Mouse (Mus musculus) stomach, embryonic 16.5 days (tissue): ENCODE measurements around the gene Shld2. TPM values are rescaled to one million over a fixed set of nuclear protein-coding genes. Genes with fewer than 3 reads are reported as not detected.

Source experiments
- ATAC-seq: fragments of 200-750 bp; cut with Nextera tagmentation; 2 replicates; pipeline ENCODE4 v1.8.0; 2017; ENCODE audit warnings: moderate number of reproducible peaks, moderate TSS enrichment; ENCODE audit not compliant: insufficient read depth, low FRiP score
- H3K27ac ChIP-seq: fragments of 300-500 bp; sonication (generic); 2 replicates; pipeline ENCODE4 v1.5.1; 2014; ENCODE audit warnings: low read length
- H3K27me3 ChIP-seq: fragments of 300-500 bp; sonication (generic); 2 replicates; pipeline ENCODE4 v1.6.1; 2014; ENCODE audit warnings: low read length, control low read depth, mixed read lengths; ENCODE audit not compliant: control insufficient read depth, insufficient read depth
- H3K36me3 ChIP-seq: fragments of 300-500 bp; sonication (generic); 2 replicates; pipeline ENCODE4 v1.6.1; 2014; ENCODE audit warnings: low read length; ENCODE audit not compliant: control insufficient read depth, insufficient read depth
- H3K4me1 ChIP-seq: fragments of 300-500 bp; sonication (generic); 2 replicates; pipeline ENCODE4 v1.6.1; 2014; ENCODE audit warnings: low read length, control low read depth, mixed read lengths; ENCODE audit not compliant: control insufficient read depth, insufficient read depth
- H3K4me2 ChIP-seq: fragments of 300-500 bp; sonication (generic); 2 replicates; pipeline ENCODE4 v1.6.1; 2014; ENCODE audit warnings: low read depth, low read length, mixed read lengths
- H3K4me3 ChIP-seq: fragments of 300-500 bp; sonication (generic); replicated peaks from 2 replicates; pipeline ENCODE4 v1.5.1; 2014; ENCODE audit warnings: mild to moderate bottlenecking, low read length
- H3K9ac ChIP-seq: fragments of 300-500 bp; sonication (generic); 2 replicates; pipeline ENCODE4 v1.6.1; 2014; ENCODE audit warnings: low read length
- H3K9me3 ChIP-seq: fragments of 300-500 bp; sonication (generic); replicated peaks from 2 replicates; pipeline ENCODE4 v1.6.1; 2016; ENCODE audit warnings: low read length, control low read depth; ENCODE audit not compliant: control insufficient read depth
- WGBS: fragments of 180-500 bp; shearing (Covaris S2); extraction: QIAGEN DNeasy Blood & Tissue Kit; methylation state at CpG from one replicate; pipeline ENCODE4 v1.1.7; 2014; 5-methylcytosine and 5-hydroxymethylcytosine counted together
- polyA plus RNA-seq: library from polyadenylated mRNA; unstranded; fragments of >200 nt; fragmentation: Nextera tagmentation; extraction: Ambion mirVana; gene quantifications from 2 replicates; pipeline ENCODE4 v1.2.1, GENCODE M21; 2015

Gene Shld2
- polyA plus RNA-seq, 1 experiment from 2014 or later, result 6.1 TPM

GRCm38 (mm10) chr14:34298871-34299700, 11.2 kb downstream of the Shld2 start:
- H3K36me3 ChIP-seq, result no peaks in the 10 kb centered on the region
- H3K9ac ChIP-seq, result no peak overlapping the region
- no peak overlapping the region for H3K4me3 ChIP-seq
- no peaks in the 10 kb centered on the region for H3K27me3 ChIP-seq
- no peak overlapping the region for H3K27ac ChIP-seq
- H3K4me2 ChIP-seq, result no peak overlapping the region
- 49% methylated on average over 11 of the region's 11 CpGs for WGBS
- peaks cover 12% of the 10 kb centered on the region for H3K4me1 ChIP-seq
- no peak for ATAC-seq
- H3K9me3 ChIP-seq, result no peaks in the 10 kb centered on the region

- H3K36me3 ChIP-seq, result no peaks in the 10 kb centered on the region
- WGBS, result 47% methylated on average over 2 of the region's 2 CpGs
- H3K9ac ChIP-seq, result no peak overlapping the region; the same call in 1 of the 2 replicates
- no peak overlapping the region for H3K27ac ChIP-seq
- no peaks in the 10 kb centered on the region for H3K9me3 ChIP-seq
- no peak overlapping the region for H3K4me3 ChIP-seq
- H3K4me2 ChIP-seq, result no peak overlapping the region
- peaks cover 12% of the 10 kb centered on the region for H3K4me1 ChIP-seq
- no peaks in the 10 kb centered on the region for H3K27me3 ChIP-seq
- no peak for ATAC-seq
Measured at GRCm38 (mm10) chr14:34297634-34298033, 12.7 kb downstream of the Shld2 start.

- Histone ChIP-seq H3K27me3 (no peaks in the 10 kb centered on the region), H3K4me3 (no peak overlapping the region), H3K9me3 (no peaks in the 10 kb centered on the region), H3K36me3 (no peaks in the 10 kb centered on the region), H3K9ac (no peak overlapping the region), H3K27ac (no peak overlapping the region), H3K4me2 (no peak overlapping the region; the same call in 1 of the 2 replicates), H3K4me1 (peaks cover 12% of the 10 kb centered on the region)
- ATAC-seq, result no peak
- 34% methylated on average over 4 of the region's 4 CpGs for WGBS
Measured at GRCm38 (mm10) chr14:34297038-34297437, 13.3 kb downstream of the Shld2 start.

GRCm38 (mm10) chr14:34296350-34296749, 13.9 kb downstream of the Shld2 start:
- ATAC-seq, result no peak
- Histone ChIP-seq H3K9me3 (no peaks in the 10 kb centered on the region), H3K4me3 (no peak overlapping the region), H3K4me2 (no peak overlapping the region), H3K27me3 (no peaks in the 10 kb centered on the region), H3K27ac (no peak overlapping the region), H3K4me1 (peaks cover 12% of the 10 kb centered on the region), H3K9ac (no peak overlapping the region), H3K36me3 (no peaks in the 10 kb centered on the region)
- 78% methylated on average over 7 of the region's 7 CpGs for WGBS

GRCm38 (mm10) chr14:34293641-34294040, 16.7 kb downstream of the Shld2 start:
- no peak overlapping the region for H3K27ac ChIP-seq
- H3K4me2 ChIP-seq, result no peak overlapping the region
- ATAC-seq, result no peak
- no peak overlapping the region for H3K9ac ChIP-seq
- H3K4me1 ChIP-seq, result peaks cover 7% of the 10 kb centered on the region; the same call in 1 of the 2 replicates
- H3K27me3 ChIP-seq, result no peaks in the 10 kb centered on the region
- no peaks in the 10 kb centered on the region for H3K9me3 ChIP-seq
- H3K4me3 ChIP-seq, result no peak overlapping the region
- WGBS, result 83% methylated on average over 3 of the region's 3 CpGs
- H3K36me3 ChIP-seq, result no peaks in the 10 kb centered on the region

- no peak overlapping the region for H3K27ac ChIP-seq
- no peak overlapping the region for H3K9ac ChIP-seq
- H3K36me3 ChIP-seq, result no peaks in the 10 kb centered on the region
- H3K9me3 ChIP-seq, result no peaks in the 10 kb centered on the region
- no peak overlapping the region for H3K4me2 ChIP-seq
- WGBS, result 50% methylated on average over 1 of the region's 1 CpGs
- no peak overlapping the region for H3K4me3 ChIP-seq
- no peaks in the 10 kb centered on the region for H3K4me1 ChIP-seq
- H3K27me3 ChIP-seq, result no peaks in the 10 kb centered on the region
- ATAC-seq, result no peak
Measured at GRCm38 (mm10) chr14:34290229-34290628, 20.1 kb downstream of the Shld2 start.

GRCm38 (mm10) chr14:34289259-34290015, 20.9 kb downstream of the Shld2 start:
- no peak overlapping the region for H3K4me3 ChIP-seq
- no peaks in the 10 kb centered on the region for H3K27me3 ChIP-seq
- H3K4me2 ChIP-seq, result no peak overlapping the region
- H3K9ac ChIP-seq, result no peak overlapping the region
- H3K4me1 ChIP-seq, result no peaks in the 10 kb centered on the region
- WGBS, result 77% methylated on average over 3 of the region's 3 CpGs
- no peaks in the 10 kb centered on the region for H3K9me3 ChIP-seq
- no peaks in the 10 kb centered on the region for H3K36me3 ChIP-seq
- no peak for ATAC-seq
- H3K27ac ChIP-seq, result no peak overlapping the region

GRCm38 (mm10) chr14:34288396-34288795, 21.9 kb downstream of the Shld2 start:
- H3K27me3 ChIP-seq, result no peaks in the 10 kb centered on the region
- 62% methylated on average over 2 of the region's 2 CpGs for WGBS
- H3K9me3 ChIP-seq, result no peaks in the 10 kb centered on the region
- no peak overlapping the region for H3K9ac ChIP-seq
- no peak overlapping the region for H3K27ac ChIP-seq
- no peaks in the 10 kb centered on the region for H3K36me3 ChIP-seq
- no peak overlapping the region for H3K4me2 ChIP-seq
- H3K4me1 ChIP-seq, result no peaks in the 10 kb centered on the region
- no peak for ATAC-seq
- H3K4me3 ChIP-seq, result no peak overlapping the region

GRCm38 (mm10) chr14:34281736-34282269, 28.5 kb downstream of the Shld2 start:
- Histone ChIP-seq H3K4me3 (no peak overlapping the region), H3K4me1 (no peaks in the 10 kb centered on the region), H3K36me3 (no peaks in the 10 kb centered on the region), H3K4me2 (no peak overlapping the region), H3K27me3 (no peaks in the 10 kb centered on the region), H3K9ac (no peak overlapping the region), H3K9me3 (no peaks in the 10 kb centered on the region), H3K27ac (no peak overlapping the region)
- no peak for ATAC-seq
- WGBS, result 90% methylated on average over 5 of the region's 5 CpGs
